Mouse (Mus musculus) testis, adult 2 months (tissue): ENCODE results near the gene Gm44973.

Experiments used
- CTCF ChIP-seq: fragments of 200-500 bp; IDR thresholded peaks from 2 replicates; pipeline ENCODE4 v1.5.1; 2012; ENCODE audit warnings: low read depth, mild to moderate bottlenecking, inconsistent platforms, low read length, moderate library complexity; ENCODE audit not compliant: control insufficient read depth, insufficient read depth, insufficient replicate concordance
- POLR2A ChIP-seq: fragments of 200-500 bp; IDR thresholded peaks from 2 replicates; pipeline ENCODE4 v1.6.1; 2012; ENCODE audit warnings: low read depth, mild to moderate bottlenecking, inconsistent platforms, low read length, moderate library complexity; ENCODE audit not compliant: control insufficient read depth

DNA sequence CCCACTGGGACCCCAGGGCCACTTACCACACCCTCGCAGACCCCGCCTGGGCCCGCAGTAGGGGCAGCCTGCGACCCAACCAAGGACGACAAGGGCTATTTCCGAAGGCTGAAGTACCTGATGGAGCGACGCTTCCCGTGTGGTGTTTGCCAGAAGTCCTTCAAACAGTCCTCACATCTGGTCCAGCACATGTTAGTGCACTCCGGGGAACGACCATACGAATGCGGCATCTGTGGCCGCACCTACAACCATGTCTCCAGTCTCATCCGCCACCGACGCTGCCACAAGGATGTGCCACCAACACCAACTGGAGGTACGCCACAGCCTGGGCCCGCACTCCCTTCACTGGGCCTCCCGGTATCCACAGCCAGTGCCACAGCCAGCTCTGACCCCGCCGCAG, 14.2 kb downstream of the Gm44973 start:
- TF ChIP-seq CTCF (no peak), POLR2A (no peak)
